ENCODE assay signal across 14 mouse cellular contexts in genomic region chr6:126794751-126795150, GRCm38 (mm10).
DNase-seq lines count a peak whose midpoint lies in the region.
"Had no signal": no experiment of that assay in that cellular context is flagged by ENCODE, and none has a peak within 500 bp of the region (broad histone marks: within the 10 kb centered on the region; RNA-seq: fewer than 3 reads in every experiment).

No protein-coding gene starts in this region.

- peak; percentile 54 to 58 for DNase-seq in cerebellum, postnatal 10 days
- no peak for DNase-seq in cerebellum, adult 11-12 months
- peak; percentile 34 to 48 for DNase-seq in cerebellum, postnatal 14 days
- DNase-seq in cerebellum, adult 18-20 months, result no peak
- DNase-seq: adrenal gland, adult 2 months; adrenal gland, adult 8-10 months; adrenal gland, postnatal 10 days; adrenal gland, postnatal 14 days; adrenal gland, postnatal 25 days; adrenal gland, postnatal 36 days; B cell, adult 2 months; cerebellum, adult 11 months; cerebellum, adult 2 months; cerebellum, adult 8-10 months had no signal

Comparison
In these comparisons a context has a peak if more than half of its experiments do, and no peak if none do; other contexts are left out.
1. DNase-seq: peak in cerebellum, postnatal 10 days (2 of 2) and cerebellum, postnatal 14 days (2 of 2); none in cerebellum, adult 11-12 months (single experiment) and cerebellum, adult 18-20 months (0 of 2).